Mouse (Mus musculus): ENCODE measurements around the gene BC024978.

DNA sequence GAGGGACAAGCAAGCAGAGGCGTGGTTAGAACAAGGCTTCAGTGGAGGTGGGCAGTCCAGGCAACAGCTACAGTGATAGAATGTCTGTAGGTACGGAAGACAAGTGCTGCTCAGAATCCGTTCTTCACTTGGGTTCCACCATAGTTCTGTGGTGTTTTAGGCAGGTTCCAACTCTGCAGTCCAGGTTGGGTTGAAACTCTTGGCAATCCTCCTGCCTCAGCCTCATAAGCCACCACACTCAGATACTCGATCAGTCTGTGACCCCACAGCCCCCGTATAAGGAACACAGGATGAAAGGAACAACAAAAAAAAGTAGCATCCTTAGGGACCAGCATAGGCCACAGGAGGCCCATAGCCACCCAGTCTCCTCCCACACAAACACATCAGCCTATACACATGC lies 3.1 kb upstream of the BC024978 start:
- TF ChIP-seq TAL1 (IDR thresholded peaks at IDR 0.05; ENCODE audit: low read length): no peak
- no peak for TF ChIP-seq GATA1 (IDR thresholded peaks at IDR 0.05; ENCODE audit: low read length)

All from erythroblast, embryonic 14.5 days (primary cell).